Mouse (Mus musculus) gastrocnemius, postnatal 14 days (tissue): ENCODE results near the gene Zfand3. TPM values are rescaled to one million over a fixed set of nuclear protein-coding genes. Genes with fewer than 3 reads are reported as not detected.

ENCODE experiments used
- DNase-seq: peaks from one replicate; pipeline ENCODE4 v3.0.0; 2021; ENCODE audit warnings: mixed read lengths
- intact Hi-C: fragments of 180-260 bp; cut with DNase I; formaldehyde crosslinking; loops from one replicate; pipeline ENCODE4 v1.15.1; 2025; ENCODE audit warnings: low total_unique reads
- long read RNA-seq, 2 experiments: library from polyadenylated mRNA; stranded (forward); transcript quantifications; one replicate each; pipeline ENCODE4 v2.0.0; 2021
- total RNA-seq, 2 experiments: library from RNA; stranded (reverse); gene quantifications; 2 replicates each; pipeline ENCODE4 v1.2.3; 2021

Zfand3 gene
- 100 to 1,000 TPM in 1 of 2 experiments, 10 to 100 TPM in 1; 85.6 to 105 TPM for total RNA-seq
- long read RNA-seq, experiment 1, transcript Zfand3-202 (6 exons, 3,039 nt), result major isoform, 10 of 18 reads
- long read RNA-seq, experiment 1, partial matches to known transcripts, result 0 of 18 reads
- long read RNA-seq, experiment 1, other reads (novel, unspliced or antisense), result 6 of 18 reads
- long read RNA-seq, experiment 2, transcript Zfand3-202 (6 exons, 3,039 nt), result major isoform, 11 of 31 reads
- long read RNA-seq, experiment 2, partial matches to known transcripts, result 4 of 31 reads
- long read RNA-seq, experiment 2, other reads (novel, unspliced or antisense), result 7 of 31 reads

DNA sequence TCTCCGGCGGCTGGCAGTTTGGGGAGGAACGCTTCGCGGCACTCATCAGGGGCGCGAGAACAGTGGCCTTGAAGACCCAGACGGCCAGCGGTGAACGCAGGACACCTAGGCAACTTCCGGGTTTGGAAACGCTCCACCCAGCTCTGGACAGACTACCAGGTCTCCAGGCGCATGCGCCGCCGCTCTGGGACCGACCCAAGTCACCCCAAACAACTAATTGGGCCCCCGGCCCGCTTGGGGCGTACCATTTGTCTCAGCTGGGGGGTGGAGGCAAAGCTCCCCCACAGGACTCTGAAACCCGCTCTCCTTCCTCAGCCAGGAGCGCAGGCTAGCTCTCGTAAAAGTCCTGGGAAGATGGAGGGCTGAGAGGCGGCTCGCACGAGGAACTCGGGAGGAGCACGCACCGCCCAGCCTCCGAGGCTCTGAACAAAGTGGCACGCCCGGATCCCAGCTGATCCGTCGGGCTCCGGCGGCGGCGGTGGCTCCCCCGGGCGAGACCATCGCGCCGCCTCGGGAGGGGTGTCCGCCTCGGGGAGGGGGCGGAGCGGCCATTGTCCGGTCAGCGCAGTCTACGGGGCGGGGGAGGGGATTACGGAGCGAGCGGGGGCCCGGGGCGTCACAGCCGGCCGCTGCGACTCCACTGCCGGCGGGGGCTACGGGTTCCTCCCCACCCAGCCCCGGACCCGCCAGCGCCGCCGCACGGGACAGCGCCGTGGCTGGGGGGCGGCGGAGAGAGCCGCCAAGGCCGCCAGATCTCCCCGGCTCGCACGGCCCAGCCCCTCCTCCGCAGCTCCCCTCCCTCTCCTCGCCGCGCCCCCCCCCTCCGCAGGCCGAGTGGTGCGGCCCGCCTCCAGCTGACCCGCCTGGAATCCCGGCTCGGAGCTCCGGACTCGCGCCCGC, at the start of gene Zfand3:
Gene Zfand3, plus strand, starts transcription at position 531 of the 900 bp plus-strand sequence.
- peak; percentile 96 for DNase-seq
- intact Hi-C loops, result no loop called here

DNA sequence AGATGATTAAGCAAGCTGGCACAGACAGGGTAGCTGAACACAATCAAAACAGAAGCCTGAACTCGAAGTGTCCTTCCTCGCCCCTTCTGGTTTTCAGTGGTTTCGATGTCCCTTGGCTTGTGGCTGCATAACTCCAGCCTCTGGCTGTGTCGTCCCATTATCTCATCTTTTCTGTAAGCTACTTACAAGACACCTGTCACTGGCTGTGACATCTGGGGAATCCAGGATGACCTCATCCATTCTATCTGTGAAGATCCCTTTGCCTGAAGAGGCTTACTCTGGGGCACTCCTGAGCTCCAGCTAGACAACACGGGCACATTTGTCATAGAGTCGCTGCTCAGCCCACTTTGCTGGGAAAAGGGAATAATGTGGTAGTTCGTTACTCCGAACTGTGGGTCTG, 48.7 kb upstream of the Zfand3 start:
- intact Hi-C loops, result no loop called here
- DNase-seq, result no peak

DNA sequence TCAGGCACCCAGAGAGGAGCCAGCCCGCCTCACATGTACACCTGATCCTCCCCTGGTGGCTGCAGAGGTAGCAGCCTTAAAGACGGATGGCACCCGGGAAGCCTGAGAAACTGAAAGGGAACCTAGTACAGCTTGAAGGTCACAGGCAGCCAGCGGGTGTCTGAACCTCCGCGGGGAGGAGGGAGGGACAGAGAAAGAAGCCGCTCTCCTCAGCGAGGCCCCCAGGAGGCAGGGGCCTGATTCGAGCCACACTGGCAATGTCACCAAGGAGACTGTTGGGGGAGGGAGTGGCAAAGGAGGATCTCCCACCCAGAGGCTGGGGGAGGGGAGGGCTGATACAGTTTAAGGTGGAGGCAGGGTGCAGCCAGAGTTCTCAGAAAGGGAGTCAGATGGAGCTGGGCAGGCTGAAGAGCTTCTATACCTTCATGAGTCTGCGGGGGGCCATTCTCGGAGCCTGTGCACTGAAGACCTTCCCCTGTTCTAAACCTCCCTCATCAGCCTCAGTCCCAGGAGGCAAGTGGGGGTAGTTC, 40.7 kb upstream of the Zfand3 start:
- DNase-seq, result no peak
- intact Hi-C loops, result no loop called here

DNA sequence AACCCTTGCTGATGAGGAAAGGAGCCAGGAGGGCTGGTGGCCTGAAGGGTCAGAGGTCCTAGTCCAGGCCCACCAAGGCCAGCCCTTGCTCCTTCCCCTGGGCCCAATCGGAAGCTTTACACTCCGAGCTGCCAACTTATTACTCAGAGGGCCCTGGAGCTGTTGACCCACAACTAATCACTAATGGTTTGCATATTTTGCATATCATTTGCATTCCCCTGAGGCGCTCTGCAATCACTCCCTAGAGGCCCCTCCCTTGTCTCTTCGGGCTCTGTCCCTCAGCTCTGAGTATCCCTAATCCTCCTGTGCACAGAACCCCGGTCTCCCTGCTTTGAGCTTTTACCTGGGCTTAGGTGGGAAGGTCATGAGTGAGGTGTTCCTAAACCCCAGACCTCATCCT, 39.0 kb upstream of the Zfand3 start:
- DNase-seq, result no peak
- intact Hi-C loops, result no loop called here

DNA sequence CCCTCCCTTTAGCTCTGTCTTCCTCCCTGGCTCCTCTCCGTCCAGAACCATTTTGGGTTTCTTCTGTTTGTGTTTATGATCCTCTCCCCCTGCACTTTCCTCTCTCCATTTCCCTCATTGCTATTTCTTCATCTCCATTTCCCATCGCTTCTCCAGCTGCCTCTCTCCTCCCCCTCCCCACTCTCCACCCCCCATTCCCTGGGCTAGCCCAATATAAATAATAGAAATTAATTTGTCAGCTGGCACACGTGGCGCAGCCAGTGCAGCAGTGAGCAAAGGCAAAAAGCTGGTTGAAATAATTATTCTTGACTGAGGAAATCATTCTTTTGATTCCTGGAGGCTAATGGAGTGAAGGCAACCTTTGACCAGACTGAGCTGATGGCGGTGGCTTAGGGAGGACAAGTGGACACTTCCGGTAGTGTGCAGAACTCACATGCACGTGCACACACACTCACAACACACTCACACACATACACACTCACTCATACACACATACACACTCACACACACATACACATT, 34.4 kb upstream of the Zfand3 start, which contains the start of gene Mdga1:
Gene Mdga1, minus strand, starts transcription at position 51 of the 519 bp plus-strand sequence.
- intact Hi-C loops, result loop anchor here (5.0 kb wide), 1 partner anchor 487 kb away; no protein-coding TSS in a partner anchor

DNA sequence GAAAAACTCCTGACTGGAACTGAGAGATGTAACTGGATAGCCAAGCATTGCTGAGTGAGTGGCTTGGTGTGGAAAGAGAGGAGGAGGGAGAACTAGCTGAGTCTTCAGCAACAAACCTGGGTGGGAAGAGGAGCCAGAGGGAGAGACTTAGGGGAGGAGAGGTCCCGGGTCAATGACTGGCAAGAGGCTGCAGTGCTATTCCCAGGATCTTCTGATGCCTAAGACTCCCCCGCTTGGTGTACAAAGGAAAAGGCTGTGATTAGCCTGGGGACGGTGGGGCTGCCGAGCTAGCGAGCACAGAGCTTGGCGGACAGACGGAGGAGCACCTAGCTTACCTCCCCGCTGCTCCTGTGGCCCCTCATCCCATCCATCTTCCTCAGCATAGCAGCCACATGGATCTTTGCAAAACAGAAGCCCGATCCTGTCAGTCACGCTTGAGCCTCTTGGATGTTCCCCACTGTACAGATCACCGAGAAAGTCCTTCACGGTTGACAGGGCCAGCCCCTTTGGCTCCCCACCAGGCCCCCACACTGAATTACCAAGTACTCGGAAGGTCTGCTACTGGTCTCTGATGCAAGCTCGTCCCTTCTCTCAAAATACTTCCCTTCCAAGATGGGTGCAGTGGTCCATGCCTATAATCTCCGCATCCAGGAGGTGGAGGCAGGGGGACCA, 32.6 kb upstream of the Zfand3 start:
- intact Hi-C loops, result loop anchor here (5.0 kb wide), 1 partner anchor 485 kb away; no protein-coding TSS in a partner anchor
- no peak for DNase-seq

More for the DNA sequence above, 34.4 kb upstream of the Zfand3 start, which contains the start of gene Mdga1:
- no peak for DNase-seq

DNA sequence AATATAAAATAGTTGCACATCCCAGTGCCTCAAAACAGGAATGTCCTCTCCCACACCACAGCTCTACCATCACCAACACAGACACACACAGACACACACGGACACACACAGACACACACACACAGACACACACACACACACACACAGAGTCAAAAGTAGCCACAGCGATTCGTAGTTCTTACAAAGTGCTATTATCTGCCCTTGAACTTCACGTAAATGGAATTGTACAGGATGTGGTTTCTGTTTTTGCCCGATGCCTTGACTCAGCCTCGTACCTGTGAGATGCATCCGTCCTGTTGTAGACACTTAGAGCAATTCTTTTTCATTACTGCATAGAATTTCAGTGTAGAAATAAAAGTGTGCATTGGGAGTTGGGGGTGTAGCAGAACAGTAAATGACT, 31.3 kb upstream of the Zfand3 start:
- intact Hi-C loops, result loop anchor here (5.0 kb wide), 1 partner anchor 484 kb away; no protein-coding TSS in a partner anchor

DNA sequence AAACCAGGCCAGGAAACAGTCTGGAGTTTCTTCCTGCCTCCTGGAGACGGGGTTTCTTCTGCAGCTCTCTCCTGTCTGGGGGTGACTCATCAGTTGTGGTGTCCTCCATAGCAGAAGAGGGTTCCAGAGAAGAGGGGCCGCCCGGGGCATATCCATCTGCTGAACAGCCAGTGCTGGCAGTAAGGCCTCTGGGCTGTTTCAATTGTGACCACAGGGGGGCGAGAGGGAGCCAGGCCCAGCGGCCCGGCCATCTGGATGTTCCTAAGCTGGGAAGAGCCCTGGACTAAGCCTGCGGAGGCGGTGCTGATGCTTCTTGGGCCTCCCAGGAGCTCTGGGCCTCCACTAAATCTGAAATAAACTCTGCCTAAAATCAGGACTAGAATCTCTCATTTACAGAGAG, 28.8 kb upstream of the Zfand3 start:
- peak; percentile 90 for DNase-seq
- intact Hi-C loops, result loop anchor here (5.0 kb wide), 1 partner anchor 127 kb away; no protein-coding TSS in a partner anchor

More for the DNA sequence above, 31.3 kb upstream of the Zfand3 start:
- DNase-seq, result no peak

DNA sequence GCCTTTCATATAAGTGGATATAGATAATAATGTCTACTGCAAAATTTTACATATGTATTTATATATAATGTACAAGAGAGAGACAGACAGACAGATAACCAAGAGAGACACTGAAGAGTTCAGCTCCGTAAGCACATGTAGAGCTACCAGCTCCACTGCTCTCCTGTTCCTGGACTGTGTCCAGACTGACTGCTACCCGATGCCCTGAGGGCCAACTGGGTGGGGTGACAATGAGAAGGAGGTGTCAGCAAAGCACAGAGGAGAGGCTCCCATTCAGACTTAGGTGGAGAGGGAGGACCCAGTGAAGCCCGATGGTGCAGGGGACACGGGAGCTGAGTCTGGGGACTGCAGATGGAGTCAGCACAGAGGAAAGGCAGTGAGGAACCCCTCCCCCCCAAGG, 25.5 kb upstream of the Zfand3 start:
- intact Hi-C loops, result loop anchor here (5.0 kb wide), 1 partner anchor 123 kb away; no protein-coding TSS in a partner anchor
- DNase-seq, result no peak

DNA sequence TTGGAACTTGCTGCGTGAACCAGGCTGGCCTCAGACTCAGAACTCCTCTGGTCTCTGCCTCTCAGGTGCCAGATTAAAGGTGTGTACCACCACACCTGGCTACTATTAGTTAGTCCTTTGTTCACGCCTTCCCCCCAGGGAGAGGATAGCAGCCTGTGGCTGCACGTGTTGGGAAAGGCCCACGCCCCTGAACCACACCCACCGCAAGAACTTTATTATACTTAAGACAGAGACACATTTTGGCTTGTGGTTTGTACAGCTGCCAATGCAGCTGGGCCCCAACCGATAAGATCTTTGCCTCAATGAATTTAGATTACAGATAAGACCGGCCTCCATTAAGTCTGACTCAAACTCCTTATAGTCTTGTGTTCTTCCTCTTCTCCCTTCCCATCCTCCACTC, 24.7 kb upstream of the Zfand3 start:
- intact Hi-C loops, result loop anchor here (5.0 kb wide), 1 partner anchor 122 kb away; no protein-coding TSS in a partner anchor
- DNase-seq, result no peak

DNA sequence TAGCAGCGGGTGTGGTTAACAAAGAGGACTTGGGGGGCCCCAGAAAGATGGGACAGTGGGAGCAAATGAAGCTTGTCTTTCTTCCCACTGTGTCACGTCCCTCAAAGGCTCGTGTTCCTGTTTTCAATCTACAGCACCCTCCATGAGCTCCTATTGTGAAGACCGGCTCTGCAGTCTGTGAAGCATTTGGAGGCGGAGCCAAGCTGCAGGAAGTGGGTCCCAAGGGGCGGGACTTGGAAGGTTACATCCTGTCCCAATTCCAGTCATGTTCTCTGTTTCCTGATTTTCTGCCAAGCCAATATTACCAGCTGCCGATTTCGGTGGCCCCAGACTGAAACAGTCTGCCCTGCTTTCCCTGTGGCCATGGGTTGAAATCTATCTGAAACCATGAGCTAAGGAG, 23.0 kb upstream of the Zfand3 start:
- DNase-seq, result no peak
- intact Hi-C loops, result no loop called here

DNA sequence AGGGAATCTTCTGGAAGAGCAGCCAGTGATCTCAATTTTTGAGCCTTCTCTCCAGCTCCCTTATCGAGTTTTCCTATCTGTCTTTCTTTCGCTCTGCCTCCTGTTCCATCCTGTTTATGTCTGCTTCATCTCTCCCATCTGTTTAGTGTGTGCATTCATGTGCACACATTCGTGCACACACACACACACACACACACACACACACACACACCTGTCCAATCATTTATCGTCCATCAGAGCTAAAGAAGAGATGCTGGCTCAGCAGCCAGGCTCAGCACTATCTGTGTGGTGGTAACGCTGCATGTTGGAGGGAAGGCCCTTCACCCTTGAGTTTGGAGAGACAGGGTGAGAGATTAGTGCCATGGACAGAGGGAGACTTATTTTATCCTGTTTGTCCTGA, 21.3 kb upstream of the Zfand3 start:
- intact Hi-C loops, result no loop called here
- DNase-seq, result no peak

DNA sequence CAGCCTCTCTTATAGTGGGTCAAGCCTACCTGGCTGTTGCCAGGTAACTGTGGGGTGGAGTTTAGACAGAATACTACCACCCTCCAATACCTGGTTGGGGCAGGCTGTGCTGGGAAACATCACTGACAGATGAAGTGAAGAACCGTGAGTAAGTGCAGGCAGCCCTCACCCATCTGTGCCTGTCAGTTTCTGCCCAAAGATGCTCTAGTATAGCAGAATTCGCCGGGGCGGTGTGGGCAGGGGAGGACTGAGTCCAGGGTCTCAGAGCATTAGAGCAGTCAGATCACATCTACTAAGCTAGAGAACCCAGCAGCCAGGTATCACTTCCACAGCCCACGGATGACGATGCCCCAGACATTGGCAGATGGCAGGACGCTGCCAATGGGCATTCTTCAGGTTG, 19.6 kb upstream of the Zfand3 start:
- no peak for DNase-seq
- intact Hi-C loops, result no loop called here

DNA sequence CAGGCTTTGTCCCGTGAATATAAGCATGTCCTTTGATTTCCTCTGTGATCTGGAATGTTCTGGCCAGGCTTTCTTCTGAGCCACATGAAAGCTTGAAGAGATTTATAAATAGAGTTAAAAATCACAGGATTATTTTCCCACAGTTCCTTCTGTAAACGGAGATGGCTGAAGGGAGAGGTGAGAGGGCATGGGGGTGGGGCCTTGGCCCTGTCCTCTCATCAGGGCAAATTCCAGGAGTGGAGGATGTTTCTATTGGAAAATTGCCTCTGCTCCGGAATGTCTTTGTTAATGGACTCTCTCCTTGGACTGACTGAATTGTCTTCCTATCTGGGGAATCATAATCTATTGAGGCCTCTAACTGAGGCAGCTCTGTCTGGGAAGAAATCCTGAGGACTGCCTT, 19.0 kb upstream of the Zfand3 start:
- intact Hi-C loops, result no loop called here

DNA sequence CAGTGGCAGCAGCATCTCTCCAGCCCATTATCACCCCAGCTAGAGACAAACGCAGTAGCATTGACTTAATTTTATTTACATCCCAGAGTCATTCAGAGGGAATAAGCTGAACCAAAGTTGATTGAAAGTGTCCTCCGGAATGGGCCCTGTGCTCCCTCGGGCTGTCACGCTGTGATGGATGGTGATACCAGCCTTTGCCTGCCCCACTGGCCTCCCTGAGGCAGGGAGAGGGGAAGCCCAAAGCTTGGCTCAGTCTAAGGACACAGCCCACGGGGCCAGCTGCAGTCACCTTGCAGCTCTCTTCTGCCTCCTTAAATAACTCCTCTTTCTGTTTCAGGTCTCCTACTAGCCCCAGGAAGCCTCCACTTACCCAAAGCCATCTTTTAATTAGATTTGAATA, 16.4 kb upstream of the Zfand3 start:
- intact Hi-C loops, result no loop called here

More for the DNA sequence above, 19.0 kb upstream of the Zfand3 start:
- no peak for DNase-seq

DNA sequence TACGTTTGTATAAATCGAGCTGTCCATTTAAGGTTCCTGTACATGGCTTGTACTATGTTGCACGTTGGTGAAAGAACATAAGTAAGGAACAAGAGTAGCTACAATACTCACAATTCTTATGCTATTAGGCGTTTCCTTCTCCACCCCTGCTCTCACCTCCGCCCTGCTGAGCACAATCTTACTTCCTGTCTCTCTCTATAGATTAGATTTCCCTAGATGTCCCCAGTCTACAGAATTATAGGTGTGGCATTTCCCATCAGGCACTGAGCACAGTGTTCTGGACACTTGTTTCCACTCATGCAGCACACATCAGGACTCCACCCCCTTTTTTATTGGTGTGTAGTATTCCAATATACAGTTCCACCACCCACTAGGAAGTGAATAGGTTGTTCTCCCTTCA, 14.9 kb upstream of the Zfand3 start:
- no peak for DNase-seq
- intact Hi-C loops, result no loop called here

More for the DNA sequence above, 16.4 kb upstream of the Zfand3 start:
- no peak for DNase-seq

DNA sequence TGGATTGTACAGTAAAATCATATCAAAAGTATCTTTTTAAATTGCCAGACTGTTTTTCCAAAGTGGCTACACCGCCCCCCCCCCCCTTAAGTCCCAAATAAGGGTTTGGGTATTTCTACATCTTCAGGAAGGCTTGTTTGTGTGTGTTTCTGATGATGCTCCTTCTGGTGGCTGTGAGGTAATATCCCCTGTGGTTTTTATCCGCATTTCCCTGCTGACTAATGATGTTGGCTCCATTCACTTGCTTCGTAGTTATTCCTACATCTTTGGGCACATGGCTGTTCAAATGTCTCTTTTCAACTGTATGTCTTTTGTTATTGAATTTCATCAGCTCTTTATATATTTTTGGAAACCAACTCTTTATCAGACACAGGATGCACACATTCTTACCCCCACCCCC, 14.4 kb upstream of the Zfand3 start:
- DNase-seq, result no peak
- intact Hi-C loops, result no loop called here

DNA sequence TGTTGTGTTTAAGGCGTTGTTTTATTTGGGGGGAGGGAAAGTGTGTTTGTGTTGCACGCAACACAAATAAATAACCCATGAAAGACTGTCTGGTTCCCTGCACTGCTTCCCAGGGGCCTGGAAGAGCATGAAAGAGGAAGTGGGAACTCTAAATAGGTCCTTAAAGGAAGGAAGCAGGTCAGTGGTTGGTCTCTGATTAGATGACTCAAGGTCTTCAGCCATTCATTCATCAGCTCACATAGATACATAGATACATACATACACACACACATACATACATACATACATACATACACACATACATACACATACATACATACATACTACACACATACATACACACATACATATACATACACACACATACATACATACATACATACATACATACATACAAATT, 13.7 kb upstream of the Zfand3 start:
- DNase-seq, result no peak
- intact Hi-C loops, result no loop called here

DNA sequence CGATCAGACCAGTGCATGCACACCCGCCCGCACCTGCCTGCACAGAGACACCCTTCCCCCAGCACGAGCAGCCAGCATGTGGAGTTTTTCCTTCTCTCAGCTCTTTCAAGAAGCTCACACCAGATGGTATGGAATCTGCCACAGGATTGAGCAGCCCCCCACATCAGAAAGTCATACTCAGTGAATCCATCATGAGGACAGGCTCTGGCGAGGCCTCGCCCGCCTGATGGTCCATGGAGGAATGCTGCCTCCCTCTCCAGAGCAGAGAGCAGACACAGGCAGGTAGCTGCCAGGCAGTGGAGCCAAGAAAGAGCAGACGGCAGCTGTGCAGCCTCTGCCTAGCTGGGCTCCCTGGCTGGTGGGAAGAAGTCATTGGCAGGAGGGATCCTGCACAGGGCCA, 11.0 kb upstream of the Zfand3 start:
- intact Hi-C loops, result no loop called here
- no peak for DNase-seq
